Mouse (Mus musculus) gonadal fat pad, adult 2 months (tissue): Measurements from ENCODE around the gene Sspo. TPM values are rescaled to one million over a fixed set of nuclear protein-coding genes. Genes with fewer than 3 reads are reported as not detected.

Experiments
- DNase-seq: peaks from one replicate; pipeline ENCODE4 v3.0.0-alpha.2; 2012; ENCODE audit warnings: low read depth
- polyA plus RNA-seq: library from polyadenylated mRNA; depleted of rRNA; stranded (reverse); fragments of >200 nt; gene quantifications from 2 replicates; pipeline ENCODE4 v1.2.3, GENCODE M21; 2012

Gene Sspo
- polyA plus RNA-seq, 1 experiment = 1.5 TPM

- no peak for DNase-seq
Measured at GRCm38 (mm10) chr6:48435706-48436349, 12.2 kb upstream of the Sspo start.

GRCm38 (mm10) chr6:48437679-48438376 lies 10.2 kb upstream of the Sspo start:
- no peak for DNase-seq

GRCm38 (mm10) chr6:48438475-48439125 lies 9.4 kb upstream of the Sspo start:
- DNase-seq = no peak

GRCm38 (mm10) chr6:48439654-48440053 lies 8.4 kb upstream of the Sspo start:
- no peak for DNase-seq

- no peak for DNase-seq
Measured at GRCm38 (mm10) chr6:48440306-48441014, 7.6 kb upstream of the Sspo start.

GRCm38 (mm10) chr6:48443592-48444309 lies 4.3 kb upstream of the Sspo start:
- no peak for DNase-seq

- DNase-seq = no peak
Measured at GRCm38 (mm10) chr6:48444310-48445180, 3.5 kb upstream of the Sspo start.

- no peak for DNase-seq
Measured at GRCm38 (mm10) chr6:48445181-48446101, 2.6 kb upstream of the Sspo start, which contains the start of gene Zfp467. TSS of gene Zfp467 (minus strand) at chr6:48445825.

GRCm38 (mm10) chr6:48446256-48446655 lies 1.8 kb upstream of the Sspo start:
- no peak for DNase-seq

GRCm38 (mm10) chr6:48446896-48447295 lies 1.1 kb upstream of the Sspo start:
- no peak for DNase-seq

- DNase-seq = no peak
Measured at GRCm38 (mm10) chr6:48448527-48448926, 498 bp downstream of the Sspo start.

GRCm38 (mm10) chr6:48452151-48452550 lies 4.1 kb downstream of the Sspo start:
- no peak for DNase-seq

- no peak for DNase-seq
Measured at GRCm38 (mm10) chr6:48452771-48453170, 4.7 kb downstream of the Sspo start.

GRCm38 (mm10) chr6:48464966-48465679 lies 17.1 kb downstream of the Sspo start:
- no peak for DNase-seq

GRCm38 (mm10) chr6:48466715-48467114 lies 18.7 kb downstream of the Sspo start:
- DNase-seq = no peak

GRCm38 (mm10) chr6:48467490-48467889 lies 19.5 kb downstream of the Sspo start:
- DNase-seq = no peak

GRCm38 (mm10) chr6:48470739-48471138 lies 22.7 kb downstream of the Sspo start:
- no peak for DNase-seq

GRCm38 (mm10) chr6:48478446-48478845 lies 30.4 kb downstream of the Sspo start:
- no peak for DNase-seq

GRCm38 (mm10) chr6:48482501-48482900 lies 34.5 kb downstream of the Sspo start:
- DNase-seq = no peak
